Mouse (Mus musculus): ENCODE measurements around the gene Fam117b.

Fam117b gene

GRCm38 (mm10) chr1:59912413-59913157 is at the start of gene Fam117b:
Gene Fam117b (plus strand): TSS chr1:59913006.
- DNase-seq (ENCODE audit: low spot score) = peak; percentile 98

- DNase-seq (ENCODE audit: low spot score) = no peak
These were observed 44.8 kb upstream of the Fam117b start for GRCm38 (mm10) chr1:59868041-59868440.

GRCm38 (mm10) chr1:59874023-59874422 is 38.8 kb upstream of the Fam117b start:
- DNase-seq (ENCODE audit: low spot score) = no peak

- DNase-seq (ENCODE audit: low spot score) = no peak
These were observed 34.7 kb upstream of the Fam117b start for GRCm38 (mm10) chr1:59878098-59878497.

- DNase-seq (ENCODE audit: low spot score) = peak; percentile 47
These were observed 29.3 kb upstream of the Fam117b start for GRCm38 (mm10) chr1:59883349-59884134.

GRCm38 (mm10) chr1:59886899-59887298 is 25.9 kb upstream of the Fam117b start:
- no peak for DNase-seq (ENCODE audit: low spot score)

GRCm38 (mm10) chr1:59888018-59888417 is 24.8 kb upstream of the Fam117b start:
- no peak for DNase-seq (ENCODE audit: low spot score)

- DNase-seq (ENCODE audit: low spot score) = no peak
These were observed 21.6 kb upstream of the Fam117b start for GRCm38 (mm10) chr1:59891185-59891584.

- DNase-seq (ENCODE audit: low spot score) = no peak
These were observed 20.0 kb upstream of the Fam117b start for GRCm38 (mm10) chr1:59892777-59893176.

GRCm38 (mm10) chr1:59894025-59894424 is 18.8 kb upstream of the Fam117b start:
- no peak for DNase-seq (ENCODE audit: low spot score)

GRCm38 (mm10) chr1:59895456-59895855 is 17.4 kb upstream of the Fam117b start:
- DNase-seq (ENCODE audit: low spot score) = no peak

- no peak for DNase-seq (ENCODE audit: low spot score)
These were observed 15.5 kb upstream of the Fam117b start for GRCm38 (mm10) chr1:59897147-59897798.

GRCm38 (mm10) chr1:59899679-59900078 is 13.1 kb upstream of the Fam117b start:
- DNase-seq (ENCODE audit: low spot score) = no peak

GRCm38 (mm10) chr1:59901082-59901876 is 11.5 kb upstream of the Fam117b start:
- DNase-seq (ENCODE audit: low spot score) = no peak

- no peak for DNase-seq (ENCODE audit: low spot score)
These were observed 10.2 kb upstream of the Fam117b start for GRCm38 (mm10) chr1:59902634-59903033.

GRCm38 (mm10) chr1:59904630-59905295 is 8.0 kb upstream of the Fam117b start:
- DNase-seq (ENCODE audit: low spot score) = no peak

- no peak for DNase-seq (ENCODE audit: low spot score)
These were observed 6.9 kb upstream of the Fam117b start for GRCm38 (mm10) chr1:59905916-59906315.

GRCm38 (mm10) chr1:59906819-59907521 is 5.8 kb upstream of the Fam117b start:
- no peak for DNase-seq (ENCODE audit: low spot score)

- no peak for DNase-seq (ENCODE audit: low spot score)
These were observed 5.1 kb upstream of the Fam117b start for GRCm38 (mm10) chr1:59907700-59908099.

GRCm38 (mm10) chr1:59910941-59911340 is 1.9 kb upstream of the Fam117b start:
- no peak for DNase-seq (ENCODE audit: low spot score)

All from yolk sac, embryonic 10.5 days (tissue).